Mouse (Mus musculus): ENCODE measurements around the gene Gm11939.
A peak's percentile ranks its signal among the peaks of the same experiment; 100 is the strongest.
"Not testable (repeated sequence)": the region's sequence is repeated elsewhere in the genome, so short reads cannot be mapped to it uniquely, and the experiment has no call there.

The Gm11939 gene

GRCm38 (mm10) chr11:99559366-99559765 is at the start of gene Gm11939:
Gm11939 (minus strand) TSS chr11:99559466.
- no peak for DNase-seq (ENCODE audit: low spot score)

GRCm38 (mm10) chr11:99603208-99603607 is 43.9 kb upstream of the Gm11939 start, which contains the start of gene Gm11938:
Gm11938 (minus strand) TSS chr11:99603308.
- not testable (repeated sequence) for DNase-seq (ENCODE audit: low spot score)

DNA sequence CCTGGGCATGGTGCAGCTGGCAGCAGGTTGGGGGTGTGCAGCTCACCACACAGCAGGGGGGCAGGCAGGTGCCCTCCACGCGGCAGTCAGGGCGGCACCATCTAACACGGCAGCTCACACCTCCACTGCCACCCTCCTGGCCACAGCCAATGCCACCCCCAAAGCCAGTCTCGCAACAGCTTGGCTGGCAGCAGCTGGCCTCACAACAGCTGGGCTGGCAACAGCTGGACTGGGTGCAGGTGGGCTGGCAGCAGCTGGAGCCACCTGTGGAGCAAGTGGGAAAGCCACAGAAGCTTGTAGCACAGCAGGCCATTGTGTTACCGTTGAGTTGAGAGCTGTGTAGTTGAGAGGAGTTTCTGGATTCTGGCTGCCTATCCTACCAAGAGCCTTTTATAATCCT is 38.5 kb upstream of the Gm11939 start, which contains the start of gene Krtap9-3:
Gene Krtap9-3, minus strand, starts transcription at position 364 of the 400 bp plus-strand sequence.
- DNase-seq (ENCODE audit: low spot score), result not testable (repeated sequence)

DNA sequence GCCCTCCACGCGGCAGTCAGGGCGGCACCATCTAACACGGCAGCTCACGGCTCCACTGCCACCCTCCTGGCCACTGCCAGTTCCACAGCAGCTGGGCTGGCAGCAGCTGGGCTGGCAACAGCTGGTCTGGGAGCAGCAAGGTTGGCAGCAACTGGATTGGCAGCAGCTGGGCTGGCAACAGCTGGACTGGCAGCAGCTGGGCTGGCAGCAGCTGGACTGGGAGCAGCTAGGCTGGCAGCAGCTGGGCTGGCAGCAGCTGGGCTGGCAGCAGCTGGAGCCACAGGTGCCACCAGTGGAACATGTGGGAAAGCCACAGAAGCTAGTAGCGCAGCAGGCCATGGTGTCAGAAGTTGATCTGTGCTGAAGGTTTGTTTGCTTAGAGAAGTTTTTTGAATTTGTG is 31.7 kb upstream of the Gm11939 start, which contains the start of gene Krtap1-3:
Gene Krtap1-3, minus strand, starts transcription at position 359 of the 400 bp plus-strand sequence.
- DNase-seq (ENCODE audit: low spot score), result no peak

GRCm38 (mm10) chr11:99585096-99585495 is 25.8 kb upstream of the Gm11939 start:
- no peak for DNase-seq (ENCODE audit: low spot score)

- DNase-seq (ENCODE audit: low spot score), result no peak
Observed at GRCm38 (mm10) chr11:99583245-99583704, 24.0 kb upstream of the Gm11939 start, which contains the start of gene Krtap1-4. Krtap1-4 (minus strand) TSS chr11:99583654.

GRCm38 (mm10) chr11:99581564-99581963 is 22.3 kb upstream of the Gm11939 start:
- DNase-seq (ENCODE audit: low spot score), result no peak

GRCm38 (mm10) chr11:99581051-99581450 is 21.8 kb upstream of the Gm11939 start:
- no peak for DNase-seq (ENCODE audit: low spot score)

DNA sequence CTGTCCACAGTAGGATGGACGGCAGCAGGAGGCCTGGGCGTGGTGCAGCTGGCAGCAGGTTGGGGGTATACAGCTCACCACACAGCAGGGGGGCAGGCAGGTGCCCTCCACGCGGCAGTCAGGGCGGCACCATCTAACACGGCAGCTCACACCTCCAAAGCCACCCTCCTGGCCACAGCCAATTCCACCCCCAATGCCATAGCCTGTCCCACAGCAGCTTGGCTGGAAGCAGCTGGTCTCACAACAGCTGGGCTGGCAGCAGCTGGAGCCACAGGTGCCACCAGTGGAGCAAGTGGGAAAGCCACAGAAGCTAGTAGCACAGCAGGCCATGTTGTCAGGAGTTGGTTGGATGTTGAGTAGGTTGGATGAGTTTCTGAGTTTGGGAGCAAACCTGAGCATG is 21.4 kb upstream of the Gm11939 start, which contains the start of gene Krtap1-5:
Gene Krtap1-5, minus strand, starts transcription at position 381 of the 400 bp plus-strand sequence.
- no peak for DNase-seq (ENCODE audit: low spot score)

DNA sequence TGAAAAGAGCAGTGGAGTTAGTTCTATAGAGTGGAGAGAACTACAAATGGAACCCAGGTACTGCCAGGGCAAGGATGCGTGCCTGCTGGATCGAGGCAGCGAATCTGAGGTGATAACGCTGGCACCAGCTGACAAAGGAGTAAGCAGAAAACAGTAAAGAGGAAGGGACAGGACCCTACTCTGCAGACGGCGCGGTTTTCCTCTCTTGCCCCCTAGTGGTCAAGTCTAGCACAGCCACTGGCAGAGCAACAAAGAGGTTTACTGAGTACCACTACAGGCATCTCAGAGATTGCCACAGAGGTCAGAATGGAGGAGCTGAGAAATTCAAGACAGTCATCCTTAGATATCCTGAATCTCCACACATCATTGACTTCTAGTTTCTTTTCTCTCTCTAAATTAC is 14.8 kb upstream of the Gm11939 start:
- DNase-seq (ENCODE audit: low spot score), result peak; percentile 85

GRCm38 (mm10) chr11:99573164-99573563 is 13.9 kb upstream of the Gm11939 start:
- DNase-seq (ENCODE audit: low spot score), result no peak

- DNase-seq (ENCODE audit: low spot score), result no peak
Observed at GRCm38 (mm10) chr11:99566530-99566929, 7.3 kb upstream of the Gm11939 start, which contains the start of gene Krtap3-1. Krtap3-1 (minus strand) TSS chr11:99566630.

GRCm38 (mm10) chr11:99562580-99562979 is 3.3 kb upstream of the Gm11939 start:
- no peak for DNase-seq (ENCODE audit: low spot score)

GRCm38 (mm10) chr11:99557976-99558745 is 1.1 kb downstream of the Gm11939 start:
- DNase-seq (ENCODE audit: low spot score), result no peak

- no peak for DNase-seq (ENCODE audit: low spot score)
Observed at GRCm38 (mm10) chr11:99556753-99557152, 2.5 kb downstream of the Gm11939 start, which contains the start of gene Krtap3-2. Krtap3-2 (minus strand) TSS chr11:99556853.

- no peak for DNase-seq (ENCODE audit: low spot score)
Observed at GRCm38 (mm10) chr11:99556195-99556594, 3.1 kb downstream of the Gm11939 start.

- DNase-seq (ENCODE audit: low spot score), result no peak
Observed at GRCm38 (mm10) chr11:99550765-99551164, 8.5 kb downstream of the Gm11939 start, which contains the start of gene Krtap3-3. Krtap3-3 (minus strand) TSS chr11:99550865.

GRCm38 (mm10) chr11:99547892-99548291 is 11.4 kb downstream of the Gm11939 start:
- no peak for DNase-seq (ENCODE audit: low spot score)

DNA sequence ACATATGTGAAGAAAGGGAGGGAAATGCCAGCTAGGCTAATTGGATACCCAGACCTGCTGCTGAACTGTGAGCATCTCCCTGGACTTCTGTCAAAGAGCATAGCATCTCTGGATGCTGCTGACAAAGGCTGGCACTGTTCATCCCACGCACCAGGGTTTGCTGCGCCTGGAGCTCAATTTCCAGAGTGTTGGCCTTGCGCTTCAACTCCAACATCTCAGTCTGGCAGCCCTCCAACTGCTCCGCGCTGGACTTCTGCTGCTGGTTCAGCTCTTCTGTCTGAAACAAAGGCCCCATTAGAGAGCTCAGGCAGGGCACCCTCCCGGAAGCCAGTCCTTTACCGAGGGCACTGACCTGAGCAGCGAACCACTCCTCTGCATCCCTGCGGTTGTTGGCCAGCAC is 19.5 kb downstream of the Gm11939 start:
- DNase-seq (ENCODE audit: low spot score), result peak; percentile 3

DNA sequence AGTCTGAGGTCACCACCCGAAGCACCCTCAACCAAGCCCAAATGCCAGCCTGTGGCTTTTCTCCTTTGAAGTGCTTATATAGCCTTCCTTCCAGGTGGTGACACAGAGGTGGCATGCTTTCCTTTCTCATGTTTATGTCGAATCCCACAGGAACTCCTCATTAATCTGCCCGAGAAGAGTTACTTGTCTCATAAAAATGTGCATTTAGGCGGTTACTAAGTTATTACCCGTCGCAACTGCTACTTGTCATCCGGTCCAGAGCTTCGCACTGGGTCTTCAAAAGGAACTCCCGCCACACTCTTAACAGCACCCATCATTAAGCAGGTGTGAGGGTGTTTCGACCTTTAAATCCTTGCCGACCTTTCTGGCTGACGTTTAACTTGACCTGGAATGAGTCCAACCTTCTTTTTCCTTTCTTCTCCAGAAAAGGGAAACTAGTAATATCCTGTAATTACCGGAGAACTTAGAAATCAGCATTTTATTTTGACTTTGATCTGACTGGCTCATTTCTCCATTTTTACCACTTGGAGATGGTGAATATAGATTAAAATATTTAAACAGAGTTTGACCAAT is 37.9 kb downstream of the Gm11939 start, which contains the start of gene Krt39:
Gene Krt39, minus strand, starts transcription at position 51 of the 573 bp plus-strand sequence.
- DNase-seq (ENCODE audit: low spot score), result no peak

- peak; percentile 71 for DNase-seq (ENCODE audit: low spot score)
Observed at GRCm38 (mm10) chr11:99514098-99514497, 45.2 kb downstream of the Gm11939 start.
